Mouse (Mus musculus) MEL (cell line): ENCODE measurements around the gene Gpr171. TPM values are rescaled to one million over a fixed set of nuclear protein-coding genes. Genes with fewer than 3 reads are reported as not detected.

Experiments
- DNase-seq: peaks from one replicate; pipeline ENCODE4 v3.0.0; 2011; ENCODE audit warnings: low read depth, low spot score
- H3K27ac ChIP-seq: 2 replicates; pipeline ENCODE4 v1.5.1; 2012; ENCODE audit warnings: low read depth, mild to moderate bottlenecking, control low read depth, low read length, moderate library complexity; ENCODE audit not compliant: control insufficient read depth
- H3K27me3 ChIP-seq, 2 experiments: fragments of 150-350 bp in 1 of 2; sonication (generic) in 1 of 2; 2 replicates each; pipeline ENCODE4 v1.6.1; 2012; ENCODE audit warnings: low read length in 2 of 2, mild to moderate bottlenecking in 2 of 2, improper control_type of control experiment in 1 of 2, moderate library complexity in 1 of 2; ENCODE audit not compliant: insufficient read depth in 2 of 2, control insufficient read depth in 1 of 2
- H3K36me3 ChIP-seq, 2 experiments: 2 replicates each; pipeline ENCODE4 v1.6.1; 2012 to 2014; ENCODE audit warnings: low read length in 2 of 2, improper control_type of control experiment in 1 of 2, inconsistent platforms in 1 of 2, mild to moderate bottlenecking in 1 of 2; ENCODE audit not compliant: insufficient read depth in 2 of 2, control insufficient read depth in 1 of 2
- H3K4me1 ChIP-seq, 2 experiments: fragments of 150-350 bp in 1 of 2; sonication (generic) in 1 of 2; 2 replicates each; pipeline ENCODE4 v1.6.1; 2012; ENCODE audit warnings: low read length in 2 of 2, improper control_type of control experiment in 1 of 2, mild to moderate bottlenecking in 1 of 2; ENCODE audit not compliant: insufficient read depth in 2 of 2, control insufficient read depth in 1 of 2
- H3K4me3 ChIP-seq, 2 experiments: fragments of 150-350 bp in 1 of 2; sonication (generic) in 1 of 2; 2 replicates each; pipeline ENCODE4 v1.5.1; 2012; ENCODE audit warnings: low read depth in 2 of 2, low read length in 2 of 2, mild to moderate bottlenecking in 2 of 2, moderate library complexity in 2 of 2, control low read depth in 1 of 2, improper control_type of control experiment in 1 of 2; ENCODE audit not compliant: control insufficient read depth in 1 of 2, insufficient read depth in 1 of 2
- H3K79me2 ChIP-seq: 2 replicates; pipeline ENCODE4 v1.6.1; 2012; ENCODE audit warnings: mild to moderate bottlenecking, low read length, moderate library complexity; ENCODE audit not compliant: control insufficient read depth, poor library complexity, insufficient read depth
- H3K9ac ChIP-seq: 2 replicates; pipeline ENCODE4 v1.6.1; 2012; ENCODE audit warnings: low read depth, mild to moderate bottlenecking, control low read depth, low read length, moderate library complexity; ENCODE audit not compliant: control insufficient read depth, poor library complexity, severe bottlenecking
- H3K9me3 ChIP-seq: fragments of 150-350 bp; sonication (generic); replicated peaks from 2 replicates; pipeline ENCODE4 v1.6.1; 2012; ENCODE audit warnings: mild to moderate bottlenecking, low read length, improper control_type of control experiment, moderate library complexity; ENCODE audit not compliant: insufficient read depth
- CHD1 ChIP-seq: IDR thresholded peaks from 2 replicates; pipeline ENCODE4 v1.6.1; 2012; ENCODE audit warnings: low read depth, mild to moderate bottlenecking, inconsistent platforms, low read length, improper control_type of control experiment
- CTCF ChIP-seq, 3 experiments: IDR thresholded peaks in 2 of 3; conservative IDR thresholded peaks in 1 of 3; 2 replicates each; pipeline ENCODE4 v1.5.1; 2011 to 2012; ENCODE audit warnings: low read length in 3 of 3, low read depth in 2 of 3, mild to moderate bottlenecking in 2 of 3, improper control_type of control experiment in 1 of 3, inconsistent platforms in 1 of 3, mixed read lengths in 1 of 3, moderate library complexity in 1 of 3; ENCODE audit not compliant: control insufficient read depth in 1 of 3, insufficient read depth in 1 of 3, poor library complexity in 1 of 3, severe bottlenecking in 1 of 3
- E2F4 ChIP-seq: IDR thresholded peaks from 2 replicates; pipeline ENCODE4 v1.6.1; 2011; ENCODE audit warnings: low read depth, low read length, improper control_type of control experiment, borderline replicate concordance
- ELF1 ChIP-seq: IDR thresholded peaks from 2 replicates; pipeline ENCODE4 v1.6.1; 2014; ENCODE audit warnings: low read depth, mild to moderate bottlenecking, inconsistent platforms, low read length, improper control_type of control experiment, moderate library complexity
- GABPA ChIP-seq: IDR thresholded peaks from 2 replicates; pipeline ENCODE4 v1.6.1; 2012; ENCODE audit warnings: low read depth, mild to moderate bottlenecking, inconsistent platforms, low read length, improper control_type of control experiment, moderate library complexity
- GATA1 ChIP-seq: IDR thresholded peaks from 2 replicates; pipeline ENCODE4 v1.6.1; 2011; ENCODE audit warnings: low read depth, low read length, improper control_type of control experiment
- KAT2A ChIP-seq: conservative IDR thresholded peaks from 2 replicates; pipeline ENCODE4 v1.6.1; 2012; ENCODE audit warnings: low read depth, low read length, improper control_type of control experiment, inconsistent platforms
- MAX ChIP-seq: IDR thresholded peaks from 2 replicates; pipeline ENCODE4 v1.6.1; 2011; ENCODE audit warnings: low read length, improper control_type of control experiment
- MAZ ChIP-seq: IDR thresholded peaks from 2 replicates; pipeline ENCODE4 v1.6.1; 2012; ENCODE audit warnings: low read depth, mild to moderate bottlenecking, inconsistent platforms, low read length, improper control_type of control experiment
- MEF2A ChIP-seq: IDR thresholded peaks from 2 replicates; pipeline ENCODE4 v1.6.1; 2014; ENCODE audit warnings: low read depth, mild to moderate bottlenecking, inconsistent platforms, low read length, improper control_type of control experiment; ENCODE audit not compliant: poor library complexity, insufficient replicate concordance, severe bottlenecking; ENCODE audit errors: extremely low read depth
- MYB ChIP-seq: IDR thresholded peaks from 2 replicates; pipeline ENCODE4 v1.6.1; 2011; ENCODE audit warnings: mild to moderate bottlenecking, low read depth, low read length, improper control_type of control experiment
- MYC ChIP-seq: IDR thresholded peaks from 2 replicates; pipeline ENCODE4 v1.6.1; 2011; ENCODE audit warnings: low read depth, mild to moderate bottlenecking, low read length, improper control_type of control experiment, moderate library complexity
- NELFE ChIP-seq: IDR thresholded peaks from 2 replicates; pipeline ENCODE4 v1.6.1; 2011; ENCODE audit warnings: low read depth, low read length, improper control_type of control experiment
- SIN3A ChIP-seq: IDR thresholded peaks from 2 replicates; pipeline ENCODE4 v1.6.1; 2012; ENCODE audit warnings: low read length, improper control_type of control experiment, inconsistent platforms
- SMC3 ChIP-seq: IDR thresholded peaks from 2 replicates; pipeline ENCODE4 v1.6.1; 2011; ENCODE audit warnings: low read depth, low read length, improper control_type of control experiment
- UBTF ChIP-seq: IDR thresholded peaks from 2 replicates; pipeline ENCODE4 v1.6.1; 2012; ENCODE audit warnings: low read depth, mild to moderate bottlenecking, inconsistent platforms, low read length, improper control_type of control experiment, moderate library complexity, borderline replicate concordance; ENCODE audit not compliant: insufficient read depth
- USF1 ChIP-seq: IDR thresholded peaks from 2 replicates; pipeline ENCODE4 v1.6.1; 2014; ENCODE audit warnings: low read depth, mild to moderate bottlenecking, inconsistent platforms, low read length, improper control_type of control experiment, moderate library complexity
- USF2 ChIP-seq, 2 experiments: IDR thresholded peaks; 2 replicates each; pipeline ENCODE4 v1.6.1; 2011 to 2012; ENCODE audit warnings: improper control_type of control experiment in 2 of 2, low read length in 2 of 2, borderline replicate concordance in 1 of 2, inconsistent platforms in 1 of 2, low read depth in 1 of 2, mild to moderate bottlenecking in 1 of 2; ENCODE audit not compliant: insufficient read depth in 1 of 2
- ZMIZ1 ChIP-seq: IDR thresholded peaks from 2 replicates; pipeline ENCODE4 v1.6.1; 2012; ENCODE audit warnings: low read depth, mild to moderate bottlenecking, inconsistent platforms, low read length, improper control_type of control experiment, moderate library complexity
- ZNF384 ChIP-seq: IDR thresholded peaks from 2 replicates; pipeline ENCODE4 v1.6.1; 2012; ENCODE audit warnings: low read depth, mild to moderate bottlenecking, inconsistent platforms, low read length, improper control_type of control experiment
- polyA plus RNA-seq, 2 experiments: library from polyadenylated mRNA; stranded (reverse) in 1 of 2; unstranded in 1 of 2; fragments of >175 nt in 1 of 2; fragments of >200 nt in 1 of 2; gene quantifications; 2 replicates each; pipeline versions ENCODE4 v1.2.1 to v1.2.4; 2012; ENCODE audit warnings: low replicate concordance in 2 of 2, low read depth in 1 of 2; ENCODE audit not compliant: insufficient read length in 2 of 2, insufficient read depth in 1 of 2, missing spikeins in 1 of 2
- total RNA-seq: library from RNA; depleted of rRNA; stranded (reverse); fragments of 300-350 nt; gene quantifications from 2 replicates; pipeline ENCODE4 v1.2.3, GENCODE M21; 2012

The Gpr171 gene
- total and polyA plus RNA-seq, 3 experiments, result not detected

DNA sequence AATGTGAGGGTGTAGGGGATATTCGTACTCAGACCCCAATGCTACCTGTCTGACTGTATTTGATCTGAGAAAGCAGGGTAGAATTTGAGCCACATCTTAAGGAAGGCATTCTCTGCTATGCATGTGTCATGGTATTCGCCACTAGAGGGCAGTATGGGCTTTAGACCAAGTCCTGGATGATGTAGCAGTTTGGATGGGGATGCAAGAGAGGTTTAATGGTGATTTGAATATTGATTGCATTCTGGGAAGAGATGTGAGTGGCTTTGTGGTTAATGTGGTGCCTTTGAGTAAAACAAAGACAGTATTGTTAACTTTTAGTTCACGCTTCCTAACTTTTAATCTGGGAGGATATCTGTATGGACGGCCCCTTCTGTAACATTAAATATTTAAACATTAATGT, 22.3 kb downstream of the Gpr171 start (continued):
- TF ChIP-seq CTCF (IDR thresholded peaks at IDR 0.05 in 2 of 3, conservative IDR thresholded peaks at IDR 0.05 in 1 of 3; ENCODE audit: control insufficient read depth in 1 of 3, insufficient read depth in 1 of 3, low read depth in 2 of 3, low read length in 3 of 3, poor library complexity in 1 of 3, severe bottlenecking in 1 of 3) (peak; percentile 72 to 94 (median 93)), NELFE (no peak), CHD1 (no peak), ELF1 (no peak), GATA1 (no peak), MYC (0 out of 2 replicates have a peak, but pooled peaks have one; percentile 22)
- TF ChIP-seq, all 39 proteins: peak for 5

DNA sequence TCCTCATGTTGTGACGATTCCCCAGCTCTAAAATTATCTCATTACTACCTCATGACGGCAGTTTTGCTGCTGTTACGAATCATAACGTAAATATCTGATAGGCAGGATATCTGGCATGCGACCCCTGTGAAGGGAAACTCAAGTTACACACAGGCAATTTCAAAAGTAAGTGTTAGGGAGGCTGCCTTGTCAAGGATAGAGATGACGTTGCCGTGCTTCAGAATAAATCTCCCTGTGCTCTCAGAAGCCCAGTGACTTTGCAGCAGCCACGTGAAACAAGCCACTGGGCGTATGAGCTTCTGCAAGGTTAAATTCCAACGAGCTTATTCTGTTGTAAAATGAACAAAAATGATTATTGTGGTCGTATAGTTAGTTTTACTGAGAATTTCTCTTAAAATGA, 23.0 kb downstream of the Gpr171 start:
- H3K9ac ChIP-seq, result no peak overlapping the region
- no peaks in the 10 kb centered on the region for H3K4me1 ChIP-seq
- H3K36me3 ChIP-seq, result no peaks in the 10 kb centered on the region
- H3K27me3 ChIP-seq, result peaks cover 4 to 5% of the 10 kb centered on the region in 2 experiments
- H3K79me2 ChIP-seq, result no peaks in the 10 kb centered on the region
- no peak overlapping the region for H3K4me3 ChIP-seq
- no peak for DNase-seq
- TF ChIP-seq MEF2A, result no peak
- no peak for TF ChIP-seq MAZ
- TF ChIP-seq UBTF, result no peak
- no peak for TF ChIP-seq SMC3
- TF ChIP-seq ZNF384, result no peak
- TF ChIP-seq MYB, result no peak
- TF ChIP-seq USF2 (IDR thresholded peaks at IDR 0.05; ENCODE audit: borderline replicate concordance in 1 of 2, insufficient read depth in 1 of 2, low read depth in 1 of 2, low read length in 2 of 2), result no peak
- no peak for TF ChIP-seq CTCF (IDR thresholded peaks at IDR 0.05 in 2 of 3, conservative IDR thresholded peaks at IDR 0.05 in 1 of 3; ENCODE audit: control insufficient read depth in 1 of 3, insufficient read depth in 1 of 3, low read depth in 2 of 3, low read length in 3 of 3, poor library complexity in 1 of 3, severe bottlenecking in 1 of 3)
- no peak for TF ChIP-seq GABPA
- TF ChIP-seq E2F4, result no peak
- TF ChIP-seq KAT2A, result no peak
- TF ChIP-seq ZMIZ1, result no peak
- TF ChIP-seq MAX, result no peak
- TF ChIP-seq USF1, result no peak
- no peak for TF ChIP-seq SIN3A
- TF ChIP-seq ELF1, result no peak
- TF ChIP-seq CHD1, result no peak
- H3K27ac ChIP-seq, result no peak overlapping the region
- H3K9me3 ChIP-seq, result no peaks in the 10 kb centered on the region
